Mouse (Mus musculus): ENCODE results near the gene Pkhd1. TPM values are rescaled to one million over a fixed set of nuclear protein-coding genes. Genes with fewer than 3 reads are reported as not detected.

The Pkhd1 gene
- polyA plus RNA-seq (2012; rRNA removed) (0.12 and 0.15 TPM in 2 replicates), polyA plus RNA-seq (2014; fragmentation: Nextera tagmentation; extraction: Ambion mirVana) (0.13 and 0.15 TPM in 2 replicates)

- DNase-seq (ENCODE audit: low read depth in 3 of 3, low spot score in 3 of 3): peak; percentile 0 to 20 (median 16)
- no peak for ATAC-seq (ENCODE audit: insufficient read depth)
- no peak for TF ChIP-seq EP300 (IDR thresholded peaks at IDR 0.05; ENCODE audit: low read depth)
- Histone ChIP-seq H3K4me2 (ENCODE audit: low read depth) (peak within 1 kb of the TSS; percentile 27), H3K9me3 (ENCODE audit: control insufficient read depth, low read length) (no peaks in the 10 kb centered on the region), H3K27ac (no peak within 1 kb of the TSS), H3K36me3 (replicated peaks; ENCODE audit: control insufficient read depth, insufficient read depth, low read depth) (no peaks in the 10 kb centered on the region), H3K4me3 (ENCODE audit: insufficient read depth in 1 of 2, low read depth in 2 of 2, low read length in 2 of 2) (peak within 1 kb of the TSS; percentile 1 to 21; a peak in 3 of 4 replicates), H3K4me1 (replicated peaks; ENCODE audit: control insufficient read depth in 2 of 2, insufficient read depth in 2 of 2, low read length in 1 of 2) (no peaks in the 10 kb centered on the region), H3K27me3 (ENCODE audit: control insufficient read depth, insufficient read depth, low read length) (no peaks in the 10 kb centered on the region), H3K9ac (replicated peaks) (no peak within 1 kb of the TSS)
- 54% methylated on average over 10 of the region's 10 CpGs for WGBS (ENCODE audit: insufficient replicate concordance)
Measured at GRCm38 (mm10) chr1:20617849-20618530, at the start of gene Pkhd1. TSS of gene Pkhd1 (minus strand) at chr1:20618064.

- 58% methylated on average over 7 of the region's 7 CpGs for WGBS (ENCODE audit: insufficient replicate concordance)
Measured at GRCm38 (mm10) chr1:20667567-20667966, 49.7 kb upstream of the Pkhd1 start.

DNA sequence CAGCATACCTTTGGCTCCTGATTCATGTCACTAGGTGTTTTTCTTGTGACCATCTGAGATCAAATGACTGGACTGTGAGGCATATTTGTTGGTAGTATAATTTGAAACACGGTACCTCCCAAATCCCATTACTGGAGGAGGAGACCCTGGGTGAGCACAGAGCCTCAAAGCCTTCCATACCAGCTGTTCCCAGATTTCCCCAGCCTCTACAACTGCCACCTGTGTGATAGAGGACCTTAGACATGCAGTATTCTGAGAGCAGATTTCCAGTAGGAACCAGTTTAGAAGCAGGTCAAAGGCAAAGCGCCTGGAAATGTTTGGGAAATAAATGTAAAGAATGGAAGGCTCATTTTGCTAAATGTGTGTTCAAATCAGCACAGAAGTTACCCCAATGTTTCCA lies 48.4 kb upstream of the Pkhd1 start:
- Histone ChIP-seq H3K4me3 (ENCODE audit: insufficient read depth in 1 of 2, low read depth in 2 of 2, low read length in 2 of 2) (no peak overlapping the region), H3K9me3 (ENCODE audit: control insufficient read depth, low read length) (no peaks in the 10 kb centered on the region), H3K27ac (no peak overlapping the region), H3K9ac (replicated peaks) (no peak overlapping the region), H3K4me1 (replicated peaks; ENCODE audit: control insufficient read depth in 2 of 2, insufficient read depth in 2 of 2, low read length in 1 of 2) (no peaks in the 10 kb centered on the region), H3K27me3 (ENCODE audit: control insufficient read depth, insufficient read depth, low read length) (no peaks in the 10 kb centered on the region), H3K36me3 (replicated peaks; ENCODE audit: control insufficient read depth, insufficient read depth, low read depth) (no peaks in the 10 kb centered on the region), H3K4me2 (ENCODE audit: low read depth) (no peak overlapping the region)
- TF ChIP-seq EP300 (IDR thresholded peaks at IDR 0.05; ENCODE audit: low read depth) (no peak), CTCF (IDR thresholded peaks at IDR 0.05; ENCODE audit: low read depth) (no peak)
- ATAC-seq (ENCODE audit: insufficient read depth) (no peak), DNase-seq (ENCODE audit: low read depth in 3 of 3, low spot score in 3 of 3) (no peak)
- 63% methylated on average over 2 of the region's 2 CpGs for WGBS (ENCODE audit: insufficient replicate concordance)

More at GRCm38 (mm10) chr1:20667567-20667966, 49.7 kb upstream of the Pkhd1 start:
- Histone ChIP-seq H3K4me2 (ENCODE audit: low read depth) (no peak overlapping the region), H3K9me3 (ENCODE audit: control insufficient read depth, low read length) (no peaks in the 10 kb centered on the region), H3K27ac (no peak overlapping the region), H3K36me3 (replicated peaks; ENCODE audit: control insufficient read depth, insufficient read depth, low read depth) (no peaks in the 10 kb centered on the region), H3K27me3 (ENCODE audit: control insufficient read depth, insufficient read depth, low read length) (no peaks in the 10 kb centered on the region), H3K9ac (replicated peaks) (no peak overlapping the region), H3K4me1 (replicated peaks; ENCODE audit: control insufficient read depth in 2 of 2, insufficient read depth in 2 of 2, low read length in 1 of 2) (no peaks in the 10 kb centered on the region), H3K4me3 (ENCODE audit: insufficient read depth in 1 of 2, low read depth in 2 of 2, low read length in 2 of 2) (no peak overlapping the region)
- DNase-seq (ENCODE audit: low read depth in 3 of 3, low spot score in 3 of 3) (no peak), ATAC-seq (ENCODE audit: insufficient read depth) (no peak)
- no peak for TF ChIP-seq EP300 (IDR thresholded peaks at IDR 0.05; ENCODE audit: low read depth)
- no peak for TF ChIP-seq CTCF (IDR thresholded peaks at IDR 0.05; ENCODE audit: low read depth)

GRCm38 (mm10) chr1:20655085-20655484 lies 37.2 kb upstream of the Pkhd1 start:
- Histone ChIP-seq H3K4me1 (replicated peaks; ENCODE audit: control insufficient read depth in 2 of 2, insufficient read depth in 2 of 2, low read length in 1 of 2) (no peaks in the 10 kb centered on the region), H3K9me3 (ENCODE audit: control insufficient read depth, low read length) (no peaks in the 10 kb centered on the region), H3K27ac (no peak overlapping the region), H3K4me3 (ENCODE audit: insufficient read depth in 1 of 2, low read depth in 2 of 2, low read length in 2 of 2) (no peak overlapping the region), H3K4me2 (ENCODE audit: low read depth) (no peak overlapping the region), H3K27me3 (ENCODE audit: control insufficient read depth, insufficient read depth, low read length) (no peaks in the 10 kb centered on the region), H3K36me3 (replicated peaks; ENCODE audit: control insufficient read depth, insufficient read depth, low read depth) (no peaks in the 10 kb centered on the region), H3K9ac (replicated peaks) (no peak overlapping the region)
- no peak for DNase-seq (ENCODE audit: low read depth in 3 of 3, low spot score in 3 of 3)
- 51% methylated on average over 5 of the region's 5 CpGs for WGBS (ENCODE audit: insufficient replicate concordance)
- no peak for ATAC-seq (ENCODE audit: insufficient read depth)
- no peak for TF ChIP-seq CTCF (IDR thresholded peaks at IDR 0.05; ENCODE audit: low read depth)
- TF ChIP-seq EP300 (IDR thresholded peaks at IDR 0.05; ENCODE audit: low read depth): no peak

GRCm38 (mm10) chr1:20653513-20654506 lies 35.9 kb upstream of the Pkhd1 start:
- H3K9ac ChIP-seq (replicated peaks): no peak overlapping the region
- H3K4me3 ChIP-seq (ENCODE audit: insufficient read depth in 1 of 2, low read depth in 2 of 2, low read length in 2 of 2): no peak overlapping the region
- no peak overlapping the region for H3K4me2 ChIP-seq (ENCODE audit: low read depth)
- no peaks in the 10 kb centered on the region for H3K4me1 ChIP-seq (replicated peaks; ENCODE audit: control insufficient read depth in 2 of 2, insufficient read depth in 2 of 2, low read length in 1 of 2)
- DNase-seq (ENCODE audit: low read depth in 3 of 3, low spot score in 3 of 3) (no peak), ATAC-seq (ENCODE audit: insufficient read depth) (no peak)
- no peaks in the 10 kb centered on the region for H3K9me3 ChIP-seq (ENCODE audit: control insufficient read depth, low read length)
- H3K27me3 ChIP-seq (ENCODE audit: control insufficient read depth, insufficient read depth, low read length): no peaks in the 10 kb centered on the region
- no peak overlapping the region for H3K27ac ChIP-seq
- TF ChIP-seq CTCF (IDR thresholded peaks at IDR 0.05; ENCODE audit: low read depth) (no peak), EP300 (IDR thresholded peaks at IDR 0.05; ENCODE audit: low read depth) (no peak)
- no peaks in the 10 kb centered on the region for H3K36me3 ChIP-seq (replicated peaks; ENCODE audit: control insufficient read depth, insufficient read depth, low read depth)
- WGBS (ENCODE audit: insufficient replicate concordance): 43% methylated on average over 6 of the region's 6 CpGs
